Mouse (Mus musculus): ENCODE data around the gene Pdlim4.

Gene Pdlim4

DNA sequence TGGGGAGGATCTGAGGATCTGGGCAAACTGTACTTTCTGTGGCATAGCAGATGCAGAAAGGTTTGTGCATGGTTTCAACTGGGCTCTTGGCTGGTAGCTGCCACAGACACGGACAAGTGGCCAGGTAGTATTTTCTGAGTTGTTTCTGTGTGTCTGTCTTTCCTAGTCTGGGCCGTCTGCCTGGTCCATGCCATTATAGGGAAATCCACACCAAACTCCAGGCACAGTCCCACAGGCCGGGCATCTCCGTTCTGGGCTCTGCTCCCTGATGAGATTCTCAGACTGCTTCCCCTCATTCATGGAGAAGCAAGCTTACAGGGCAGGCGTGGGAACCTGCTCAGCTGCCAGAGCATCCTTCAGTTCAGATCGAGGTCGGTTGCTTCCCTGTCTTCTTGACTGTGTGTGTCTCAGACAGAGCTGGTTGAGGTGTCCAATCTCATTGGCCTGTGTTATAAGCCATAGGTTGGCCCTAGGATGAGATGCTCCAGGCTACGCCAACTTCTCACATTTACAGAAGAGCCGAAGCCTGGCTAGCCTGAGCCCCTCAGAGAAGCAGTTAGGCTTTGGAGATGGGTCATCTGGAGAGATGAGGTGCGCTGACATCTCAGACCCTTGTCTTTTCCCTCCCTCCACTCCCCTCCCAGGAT lies 31.4 kb upstream of the Pdlim4 start, which contains the start of gene P4ha2:
Gene P4ha2, plus strand, starts transcription at position 51 of the 647 bp plus-strand sequence.
- in situ Hi-C loops (cut with MboI; ENCODE audit: unreplicated experiment in 2 of 2): loop anchor here in 1 of 2 experiments (25.0 kb wide), 1 partner anchor 787 kb away; no protein-coding TSS in a partner anchor

DNA sequence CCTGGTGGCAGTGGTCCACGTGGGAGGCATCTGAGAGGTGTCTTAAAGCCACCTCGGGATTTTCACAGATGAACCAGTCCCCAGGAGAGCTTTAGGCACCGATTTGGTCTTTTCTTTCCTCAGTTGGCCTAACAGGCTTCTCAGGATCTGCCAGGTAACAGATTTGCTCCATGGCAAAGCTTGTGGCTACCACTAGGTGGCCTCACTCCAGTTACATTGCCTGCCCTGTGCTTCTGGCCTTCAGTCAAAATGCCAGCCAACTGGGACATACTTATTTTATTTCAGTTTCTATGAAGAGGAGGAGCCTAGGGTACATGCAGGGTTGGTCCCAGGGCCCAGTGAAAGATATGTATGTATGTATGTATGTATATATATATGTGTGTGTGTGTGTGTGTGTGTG lies 24.2 kb upstream of the Pdlim4 start:
- in situ Hi-C loops (cut with MboI; ENCODE audit: unreplicated experiment in 2 of 2): loop anchor here (25.0 kb wide), 1 partner anchor 356 kb away; no protein-coding TSS in a partner anchor

DNA sequence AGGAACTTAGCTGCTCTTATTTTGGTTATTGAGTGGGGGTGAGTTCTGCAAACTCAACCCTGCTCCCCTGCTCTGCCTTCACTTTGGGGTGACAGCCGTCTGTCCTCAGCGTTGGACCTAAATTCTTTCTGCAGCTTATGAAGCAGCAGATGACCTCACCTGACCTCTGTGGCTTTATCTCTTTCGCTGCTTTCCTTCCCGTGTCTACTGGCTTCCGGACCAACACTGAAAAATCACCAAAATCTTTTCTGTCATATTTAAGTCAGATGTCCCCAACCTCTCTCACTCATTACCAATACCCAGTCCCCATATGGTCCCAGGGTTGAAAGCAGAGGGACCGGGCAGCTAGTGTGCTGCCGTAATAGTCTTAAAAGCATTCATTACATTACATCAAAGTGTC lies 23.4 kb upstream of the Pdlim4 start:
- in situ Hi-C loops (cut with MboI; ENCODE audit: unreplicated experiment in 2 of 2): loop anchor here (25.0 kb wide), 1 partner anchor 355 kb away; no protein-coding TSS in a partner anchor

DNA sequence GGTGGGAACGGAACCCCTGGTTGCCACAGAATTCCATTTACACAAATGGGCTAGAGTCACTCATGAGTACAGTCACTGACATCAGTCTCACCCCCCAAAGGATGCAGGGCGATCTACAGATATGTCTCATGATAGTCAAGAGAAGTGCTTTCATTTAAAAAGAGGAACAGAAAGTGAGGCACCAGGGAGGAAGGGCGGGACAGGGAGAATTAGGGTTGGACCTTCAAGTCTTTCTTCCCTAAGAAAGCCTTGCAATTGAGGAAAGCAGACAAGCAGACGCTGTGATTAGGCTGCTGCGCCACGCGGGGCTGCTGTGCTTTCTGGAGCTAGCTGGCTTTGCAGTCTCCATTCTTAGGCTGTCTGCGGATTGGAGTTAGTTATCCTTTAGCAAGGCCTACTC lies 22.9 kb upstream of the Pdlim4 start:
- in situ Hi-C loops (cut with MboI; ENCODE audit: unreplicated experiment in 2 of 2): loop anchor here (25.0 kb wide), 1 partner anchor 354 kb away; no protein-coding TSS in a partner anchor

DNA sequence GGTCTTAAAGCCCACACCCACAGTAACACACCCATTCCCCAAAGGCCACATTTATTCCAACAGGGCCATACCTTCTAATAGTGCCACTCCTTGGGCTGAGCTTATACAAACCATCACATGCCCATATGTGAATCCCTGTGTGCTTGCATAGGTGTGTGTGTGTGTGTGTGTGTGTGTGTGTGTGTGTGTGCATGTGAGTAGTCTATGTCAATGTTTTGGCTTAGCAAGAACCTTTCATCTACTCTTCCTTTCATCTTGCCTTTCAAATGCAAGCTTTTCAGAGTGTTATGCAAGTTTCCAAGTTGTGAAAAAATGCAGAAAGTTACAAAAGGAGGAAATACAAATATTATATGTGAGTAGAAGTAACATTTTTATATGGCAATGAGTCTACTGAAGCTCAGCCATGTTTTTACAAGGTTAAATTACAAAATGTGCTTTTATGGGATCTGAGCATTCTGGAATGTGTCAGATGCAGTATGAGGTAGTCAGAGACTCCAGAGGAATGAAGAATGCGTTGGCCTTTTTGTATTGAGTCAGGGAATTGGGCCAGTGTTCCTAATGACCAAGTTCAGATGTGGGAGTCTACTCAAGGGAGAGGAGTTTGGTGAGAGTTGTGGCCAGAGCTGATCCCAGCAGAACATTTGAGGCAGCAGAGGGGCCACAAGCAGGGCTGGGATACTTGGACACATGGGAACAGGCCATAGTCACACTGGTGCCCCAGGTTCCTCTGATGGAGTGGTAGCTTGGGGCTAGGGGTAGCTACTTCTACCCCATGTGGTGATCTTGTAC lies 21.5 kb upstream of the Pdlim4 start:
- in situ Hi-C loops (cut with MboI; ENCODE audit: unreplicated experiment in 2 of 2): loop anchor here (25.0 kb wide), 1 partner anchor 353 kb away; no protein-coding TSS in a partner anchor

DNA sequence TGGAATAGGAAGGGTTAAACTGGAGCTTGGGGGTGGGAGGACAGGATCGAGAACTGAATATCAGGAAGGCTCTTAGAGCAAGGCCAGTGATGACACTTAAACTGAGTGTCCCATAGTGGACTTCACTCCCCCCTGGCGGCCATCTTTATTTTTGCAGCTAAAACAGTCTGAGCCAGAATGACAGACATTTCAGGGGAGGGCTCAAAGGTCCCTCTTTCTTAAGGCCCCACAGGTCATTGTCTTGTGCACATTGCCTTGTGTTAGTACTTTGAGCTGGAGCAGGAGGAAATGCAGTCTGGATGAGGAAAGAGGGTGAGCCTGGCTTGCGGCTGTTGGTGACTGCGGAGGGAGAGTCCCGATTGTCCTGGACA lies 20.1 kb upstream of the Pdlim4 start:
- in situ Hi-C loops (cut with MboI; ENCODE audit: unreplicated experiment in 2 of 2): loop anchor here (25.0 kb wide), 1 partner anchor 352 kb away; no protein-coding TSS in a partner anchor

DNA sequence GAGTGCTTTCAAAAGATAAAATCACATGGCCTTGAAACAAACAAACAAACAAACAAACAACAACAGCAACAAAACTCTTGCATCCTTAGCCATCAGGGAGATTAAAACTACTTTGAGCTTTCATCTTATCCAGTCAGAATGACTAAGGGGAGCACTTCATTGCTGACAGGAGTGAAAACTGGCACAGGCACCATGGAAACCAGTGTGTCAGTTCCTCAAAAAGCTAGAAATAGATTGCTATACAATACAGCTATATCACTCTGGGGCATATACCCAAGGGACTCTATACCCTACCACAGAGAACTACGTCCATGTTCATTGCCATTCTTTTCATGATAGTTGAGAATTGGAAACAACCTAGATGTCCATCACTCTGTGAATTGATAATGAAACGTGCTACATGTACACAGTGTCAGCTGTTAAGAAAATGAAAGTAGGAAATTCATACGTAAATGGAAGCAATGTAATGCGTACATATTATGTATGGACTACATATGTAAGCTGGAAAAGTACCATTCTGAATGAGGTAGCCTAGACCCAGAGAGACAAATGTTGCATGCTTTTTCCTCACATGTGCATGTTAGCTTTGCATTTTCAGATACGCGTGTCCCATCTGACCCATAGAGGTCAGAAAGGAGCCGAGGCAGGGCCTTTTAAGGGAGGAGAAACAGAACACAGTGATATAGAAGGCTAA lies 19.6 kb upstream of the Pdlim4 start:
- in situ Hi-C loops (cut with MboI; ENCODE audit: unreplicated experiment in 2 of 2): loop anchor here (25.0 kb wide), 1 partner anchor 351 kb away; no protein-coding TSS in a partner anchor

DNA sequence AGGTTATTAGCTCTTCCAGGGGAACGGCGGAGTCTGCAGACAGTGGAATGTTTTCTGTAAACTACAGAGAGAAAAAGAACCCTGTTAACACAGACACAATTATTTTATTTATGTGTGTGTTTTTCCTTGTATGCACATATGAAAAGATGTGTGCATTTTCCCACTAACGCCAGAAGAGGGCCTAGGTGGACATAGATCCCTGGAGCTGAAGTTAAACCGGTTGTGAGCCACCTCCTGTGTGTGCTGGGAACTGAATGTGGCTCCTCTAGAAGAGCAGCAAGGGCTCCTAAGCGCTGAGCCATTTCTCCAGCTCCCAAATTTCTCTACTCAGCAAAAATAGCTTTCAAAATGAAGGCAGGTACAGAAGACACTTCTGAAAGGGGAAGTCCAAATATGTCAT lies 17.0 kb upstream of the Pdlim4 start:
- in situ Hi-C loops (cut with MboI; ENCODE audit: unreplicated experiment in 2 of 2): loop anchor here (25.0 kb wide), 1 partner anchor 349 kb away; no protein-coding TSS in a partner anchor

DNA sequence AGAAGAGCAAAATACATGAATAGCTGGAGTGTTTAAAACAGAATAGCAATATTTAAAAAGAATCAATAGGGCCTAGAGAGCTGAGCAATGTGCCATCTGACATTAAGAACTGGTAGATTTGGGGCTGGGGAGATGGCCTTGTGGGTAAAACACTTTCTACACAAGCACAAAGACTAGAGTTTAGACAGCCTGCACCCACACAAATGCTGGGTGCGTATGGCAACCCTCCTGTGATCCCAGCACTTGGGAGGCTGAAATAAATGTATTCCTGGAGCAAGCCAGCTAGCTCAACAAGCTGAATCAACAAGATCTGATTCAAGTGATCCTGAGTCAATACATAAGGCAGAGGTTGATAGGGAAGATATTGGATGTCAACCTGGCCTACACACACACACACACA lies 16.2 kb upstream of the Pdlim4 start:
- in situ Hi-C loops (cut with MboI; ENCODE audit: unreplicated experiment in 2 of 2): loop anchor here (25.0 kb wide), 1 partner anchor 348 kb away; no protein-coding TSS in a partner anchor

DNA sequence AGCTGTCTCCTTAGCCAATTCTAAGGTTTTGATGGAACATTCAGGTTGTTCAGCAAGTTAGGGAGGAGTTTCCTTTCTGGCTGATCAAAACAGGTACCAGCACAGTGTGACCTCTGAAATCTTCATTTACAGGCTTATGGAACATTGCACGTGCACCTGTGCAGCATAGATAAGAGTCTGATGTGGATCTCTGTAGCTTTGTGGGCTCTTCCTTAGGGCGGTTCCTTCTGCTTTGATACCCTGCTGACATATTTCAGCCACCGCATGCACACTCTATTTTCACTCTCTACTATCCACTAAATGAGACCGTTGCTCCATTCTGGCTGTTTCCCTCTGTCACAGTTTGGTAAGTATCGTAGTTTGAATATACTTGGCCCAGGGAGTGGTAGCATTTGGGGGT lies 13.9 kb upstream of the Pdlim4 start:
- in situ Hi-C loops (cut with MboI; ENCODE audit: unreplicated experiment in 2 of 2): loop anchor here (25.0 kb wide), 1 partner anchor 345 kb away; no protein-coding TSS in a partner anchor

DNA sequence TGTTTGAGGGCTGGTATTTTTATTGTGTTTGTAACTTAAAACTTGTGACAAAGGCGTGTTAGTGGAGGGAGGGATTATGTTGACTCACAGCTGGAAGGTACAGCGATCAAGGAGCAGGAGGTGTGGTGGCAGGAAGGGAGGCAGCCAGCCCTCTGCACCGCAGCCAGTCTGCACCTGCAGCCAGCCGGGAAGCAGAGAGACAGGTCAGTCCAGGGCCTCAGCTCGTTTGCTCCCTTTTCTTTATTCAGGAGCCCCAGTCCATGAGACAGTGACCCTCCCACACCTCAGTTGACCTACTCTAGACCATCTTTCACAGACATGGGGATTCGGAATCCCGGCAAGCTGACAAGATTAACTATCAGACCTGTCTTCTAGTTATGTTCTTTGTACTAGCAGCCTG lies 11.6 kb upstream of the Pdlim4 start:
- in situ Hi-C loops (cut with MboI; ENCODE audit: unreplicated experiment in 2 of 2): loop anchor here (25.0 kb wide), 1 partner anchor 343 kb away; no protein-coding TSS in a partner anchor

DNA sequence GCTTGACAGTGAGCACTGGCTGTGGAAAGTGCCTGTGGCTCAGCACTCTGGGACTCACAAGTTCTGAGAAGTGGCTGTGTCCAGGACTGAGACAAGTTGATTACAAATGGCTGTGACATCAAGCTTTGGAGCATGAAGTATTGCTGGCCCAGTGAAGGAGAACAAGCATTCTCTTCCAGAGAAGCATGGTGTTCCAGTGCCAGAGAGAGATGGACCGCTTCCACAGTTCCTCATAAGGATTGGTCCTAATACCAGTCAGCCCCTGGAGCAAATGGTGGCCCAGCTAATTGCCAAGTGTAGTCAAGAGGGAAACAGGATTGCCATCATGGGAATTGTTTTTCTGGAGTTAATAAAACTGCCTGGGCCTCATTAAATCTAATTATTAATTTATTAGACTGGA lies 7.3 kb upstream of the Pdlim4 start:
- in situ Hi-C loops (cut with MboI; ENCODE audit: unreplicated experiment in 2 of 2): loop anchor here (25.0 kb wide), 1 partner anchor 339 kb away; no protein-coding TSS in a partner anchor

DNA sequence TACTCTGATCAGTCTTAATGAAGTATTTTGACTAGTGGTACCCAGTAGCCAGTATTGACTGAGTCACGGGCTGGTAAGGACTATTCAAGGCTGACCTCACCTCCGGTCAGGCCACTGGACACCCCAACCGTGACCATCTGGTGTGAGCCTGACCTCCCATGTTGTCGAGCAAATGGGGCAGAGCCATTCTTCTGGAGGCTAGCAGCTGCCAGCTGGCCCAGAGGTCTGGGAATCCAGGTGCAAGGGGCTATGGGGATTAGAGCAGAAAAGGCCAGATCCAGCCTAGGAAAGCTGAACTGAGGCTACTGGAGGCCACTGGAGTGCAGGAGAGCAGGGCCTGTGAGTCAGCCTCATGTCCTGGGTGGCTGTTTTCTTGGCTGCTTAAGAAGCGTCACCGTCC lies 6.5 kb upstream of the Pdlim4 start:
- in situ Hi-C loops (cut with MboI; ENCODE audit: unreplicated experiment in 2 of 2): loop anchor here (25.0 kb wide), 1 partner anchor 338 kb away; no protein-coding TSS in a partner anchor

DNA sequence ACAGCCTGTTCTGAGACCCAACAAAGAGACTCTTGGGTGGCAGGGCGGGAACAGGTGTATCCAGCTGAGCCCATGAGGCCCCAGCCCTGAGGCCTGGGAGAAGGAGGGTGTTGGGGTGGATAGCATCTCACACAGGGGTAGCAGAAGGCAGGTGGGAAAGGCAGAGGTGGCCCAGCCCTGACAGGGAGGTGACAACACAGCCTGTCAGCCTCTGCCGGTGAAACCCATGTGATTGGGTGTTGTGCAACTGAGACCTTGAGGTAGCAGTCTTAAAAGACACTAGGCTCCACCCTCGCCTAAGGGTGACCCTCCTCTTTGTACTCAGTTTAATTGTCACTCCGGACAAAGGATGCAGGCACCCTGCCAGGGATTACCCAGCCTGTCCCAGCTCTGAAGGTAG lies 4.5 kb upstream of the Pdlim4 start:
- in situ Hi-C loops (cut with MboI; ENCODE audit: unreplicated experiment in 2 of 2): no loop called here

DNA sequence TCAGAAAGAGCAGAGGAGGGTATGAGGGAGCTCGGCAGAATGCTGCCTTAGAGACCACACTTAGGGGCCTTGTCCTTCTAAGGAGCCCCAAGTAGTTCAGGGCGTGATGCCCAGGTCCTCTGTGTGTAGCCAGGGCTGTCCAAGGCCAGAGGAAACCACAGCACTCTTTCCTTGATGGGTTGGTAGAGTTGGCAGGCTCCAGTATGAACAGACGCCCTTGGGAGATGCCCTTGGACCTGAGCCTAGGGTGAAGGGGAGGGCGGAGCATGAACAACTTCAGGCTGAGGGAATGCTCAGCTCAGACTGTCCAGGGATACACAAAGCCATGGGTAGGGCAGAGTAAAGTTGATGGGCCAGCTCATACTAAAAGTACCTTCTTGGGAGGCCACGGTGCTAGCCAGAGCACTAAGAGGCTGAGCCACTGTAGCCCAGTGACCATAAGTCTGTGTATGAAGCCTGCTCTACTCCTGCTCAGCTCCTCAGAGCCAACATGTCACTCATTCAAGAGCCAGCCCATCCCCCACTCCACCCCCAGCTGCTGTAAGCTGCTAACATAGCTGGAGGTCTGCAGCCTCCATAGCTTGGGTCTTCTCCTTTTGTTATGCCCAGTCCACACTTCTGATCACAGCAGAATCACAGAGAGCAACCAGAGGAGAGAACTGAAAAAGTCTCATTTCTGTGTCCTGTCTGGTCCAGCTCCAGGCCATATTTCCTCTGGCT lies 3.1 kb upstream of the Pdlim4 start:
- in situ Hi-C loops (cut with MboI; ENCODE audit: unreplicated experiment in 2 of 2): no loop called here

DNA sequence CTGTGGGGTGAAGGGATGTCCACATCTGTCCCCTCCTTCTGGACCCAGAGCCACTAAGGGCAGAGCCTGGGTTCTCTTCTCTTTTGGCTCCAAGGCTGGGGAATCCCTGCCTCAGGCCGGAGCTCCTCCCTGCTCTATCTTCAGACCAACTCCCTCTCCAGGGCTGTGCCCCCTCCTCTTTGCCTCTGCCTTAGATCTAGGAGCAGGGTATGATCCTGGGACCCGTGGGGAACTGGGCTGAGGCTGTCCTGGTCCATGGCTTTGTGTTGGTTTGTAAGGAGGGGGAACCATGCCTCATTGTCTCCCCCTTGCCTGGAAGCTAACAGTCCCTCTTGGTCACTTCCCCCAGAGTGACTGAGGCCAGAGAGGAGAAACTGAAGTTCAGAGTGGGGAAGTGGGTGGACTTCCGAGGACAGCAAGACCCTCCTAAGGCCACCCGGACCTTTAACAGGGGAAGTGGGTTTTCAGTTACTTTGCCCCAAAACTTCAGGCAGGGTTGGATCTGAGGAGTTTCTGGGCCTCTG lies 756 bp downstream of the Pdlim4 start:
- in situ Hi-C loops (cut with MboI; ENCODE audit: unreplicated experiment in 2 of 2): no loop called here

DNA sequence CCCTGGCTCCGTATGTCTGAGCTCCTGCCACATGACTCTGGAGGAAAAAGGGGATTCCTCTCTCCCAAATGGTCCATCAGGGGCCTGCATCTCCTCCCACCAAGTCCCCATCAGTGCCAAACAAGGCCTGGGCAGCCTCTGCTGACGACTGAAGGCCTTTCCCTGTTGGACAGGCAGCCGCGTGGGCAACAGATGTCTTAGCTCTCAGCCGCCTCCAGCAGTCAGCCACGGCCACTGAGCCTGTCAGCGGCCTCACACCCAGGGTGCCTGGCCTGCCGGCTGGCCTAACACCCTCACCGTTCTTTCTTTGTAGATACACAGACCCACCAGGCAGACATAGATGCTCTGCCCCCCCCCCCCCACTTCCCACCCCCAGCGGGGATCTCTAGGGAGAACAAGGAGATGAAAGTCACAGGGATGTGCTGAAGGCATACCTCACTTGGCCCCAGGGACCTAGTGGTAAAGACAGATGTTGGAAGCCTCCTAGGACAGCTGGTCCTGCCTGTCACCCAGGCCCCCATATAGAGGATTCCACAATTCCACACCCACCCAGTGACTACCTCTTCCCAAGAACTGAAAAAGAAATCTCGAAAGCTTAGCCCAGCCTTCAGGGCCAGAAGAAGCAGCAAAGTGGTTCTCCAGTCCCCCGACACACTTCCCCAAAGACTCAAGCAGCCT lies 1.4 kb downstream of the Pdlim4 start:
- in situ Hi-C loops (cut with MboI; ENCODE audit: unreplicated experiment in 2 of 2): no loop called here

DNA sequence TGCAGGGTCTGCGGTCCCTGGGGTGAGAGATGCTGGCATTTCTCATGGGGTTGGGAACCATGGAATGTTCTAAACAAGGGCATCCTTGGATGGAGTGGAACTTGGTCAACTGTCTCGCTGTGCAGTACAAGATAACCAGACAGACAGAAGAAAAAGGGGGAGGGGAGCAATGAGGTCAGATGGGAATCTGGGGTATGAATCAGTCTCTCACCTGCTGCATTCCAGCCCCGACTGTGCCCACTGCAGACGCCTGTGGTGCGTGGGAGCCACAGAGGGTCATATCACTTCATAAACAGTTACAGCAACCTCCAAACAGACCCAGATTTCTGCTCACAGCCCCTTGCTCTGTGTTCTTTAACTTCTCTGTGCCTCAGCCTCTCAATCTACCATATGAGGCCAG lies 2.4 kb downstream of the Pdlim4 start:
- in situ Hi-C loops (cut with MboI; ENCODE audit: unreplicated experiment in 2 of 2): no loop called here

DNA sequence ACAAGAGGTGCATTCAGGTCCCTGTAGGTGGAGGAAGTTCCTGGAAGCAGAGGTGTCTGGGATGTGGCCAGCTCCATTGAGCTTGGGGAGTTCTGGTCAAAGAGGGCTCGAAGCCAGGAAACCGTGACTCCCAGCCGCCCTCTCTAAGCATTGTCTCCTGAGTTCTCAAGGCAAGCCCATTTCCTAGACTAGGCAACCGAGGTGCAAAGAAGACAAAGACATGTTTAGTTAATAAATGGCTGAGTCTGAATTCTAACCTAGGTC lies 3.0 kb downstream of the Pdlim4 start:
- in situ Hi-C loops (cut with MboI; ENCODE audit: unreplicated experiment in 2 of 2): no loop called here

All from v-Abl transformed pro-B cells (cell line).